Mouse (Mus musculus) liver, adult 2 months (tissue): Measurements from ENCODE around the gene Bcas3. TPM values are rescaled to one million over a fixed set of nuclear protein-coding genes. Genes with fewer than 3 reads are reported as not detected.
"Not testable (repeated sequence)": the region's sequence is repeated elsewhere in the genome, so short reads cannot be mapped to it uniquely, and the experiment has no call there.

ENCODE experiments used
- DNase-seq: peaks from one replicate; pipeline ENCODE4 v3.0.0-alpha.2; 2011; ENCODE audit warnings: low read depth, low spot score; ENCODE audit errors: extremely low read depth
- H3K27ac ChIP-seq: fragments of 200-500 bp; replicated peaks from 2 replicates; pipeline ENCODE4 v1.5.1; 2012; ENCODE audit warnings: low read depth, mild to moderate bottlenecking, control low read depth, inconsistent platforms, low read length; ENCODE audit not compliant: insufficient read depth
- H3K27me3 ChIP-seq: fragments of 200-500 bp; 2 replicates; pipeline ENCODE4 v1.6.1; 2012; ENCODE audit warnings: mild to moderate bottlenecking, moderate library complexity, low read length, inconsistent platforms; ENCODE audit not compliant: control insufficient read depth, insufficient read depth
- H3K36me3 ChIP-seq: fragments of 200-500 bp; 2 replicates; pipeline ENCODE4 v1.6.1; 2012; ENCODE audit warnings: low read length, inconsistent platforms; ENCODE audit not compliant: control insufficient read depth, insufficient read depth
- H3K4me1 ChIP-seq: fragments of 200-500 bp; 2 replicates; pipeline ENCODE4 v1.6.1; 2011; ENCODE audit warnings: low read length; ENCODE audit not compliant: control insufficient read depth, insufficient read depth
- H3K4me3 ChIP-seq: fragments of 200-500 bp; 2 replicates; pipeline ENCODE4 v1.5.1; 2011; ENCODE audit warnings: low read depth, mild to moderate bottlenecking, control low read depth, low read length, moderate library complexity; ENCODE audit not compliant: insufficient read depth
- H3K79me2 ChIP-seq: fragments of 200-500 bp; 2 replicates; pipeline ENCODE4 v1.6.1; 2012; ENCODE audit warnings: inconsistent platforms, mild to moderate bottlenecking, low read length, moderate library complexity; ENCODE audit not compliant: control insufficient read depth, insufficient read depth
- H3K9ac ChIP-seq: fragments of 200-500 bp; 2 replicates; pipeline ENCODE4 v1.6.1; 2012; ENCODE audit warnings: low read depth, mild to moderate bottlenecking, control low read depth, inconsistent platforms, low read length
- CTCF ChIP-seq: fragments of 200-500 bp; IDR thresholded peaks from 2 replicates; pipeline ENCODE4 v1.5.1; 2011; ENCODE audit warnings: low read depth, low read length, control low read depth
- POLR2A ChIP-seq: fragments of 200-500 bp; IDR thresholded peaks from 2 replicates; pipeline ENCODE4 v1.6.1; 2011; ENCODE audit warnings: low read length, control low read depth; ENCODE audit not compliant: insufficient read depth; ENCODE audit errors: extremely low read depth
- WGBS: fragments of 180-500 bp; shearing (Covaris S2); methylation state at CpG from one replicate; pipeline ENCODE4 v1.1.7; 2018; 5-methylcytosine and 5-hydroxymethylcytosine counted together
- polyA plus RNA-seq: library from polyadenylated mRNA; depleted of rRNA; stranded (reverse); fragments of >200 nt; gene quantifications from 2 replicates; pipeline ENCODE4 v1.2.3, GENCODE M21; 2012
- total RNA-seq: library from RNA; depleted of rRNA; stranded (reverse); fragments of >200 nt; gene quantifications from 2 replicates; pipeline ENCODE4 v1.2.3, GENCODE M21; 2014

The Bcas3 gene
- total and polyA plus RNA-seq, 2 experiments = 16.5 to 21.4 TPM

DNA sequence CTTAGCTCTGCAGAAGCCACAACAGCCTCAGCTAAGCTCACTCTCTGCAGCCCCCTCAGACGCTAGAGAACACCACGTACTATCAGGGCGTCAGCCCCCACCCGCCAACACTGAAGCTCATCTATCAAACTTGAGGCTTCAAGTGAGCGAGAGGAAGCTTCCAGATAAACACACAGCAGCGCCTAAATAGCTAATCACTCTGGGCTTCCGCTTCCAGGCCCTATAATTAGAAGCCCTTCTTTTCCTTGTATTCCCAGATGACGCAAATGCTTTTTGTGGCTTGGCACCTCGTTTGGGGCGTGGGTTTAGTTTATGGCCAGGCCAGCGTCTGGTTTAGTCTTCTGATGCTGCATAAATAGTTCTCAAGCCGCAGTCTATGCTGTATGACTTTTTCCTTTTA, 139.3 kb downstream of the Bcas3 start:
- peak overlapping the region; percentile 6; the same call in 1 of the 2 replicates for H3K27ac ChIP-seq
- no peaks in the 10 kb centered on the region for H3K27me3 ChIP-seq
- peaks cover 5% of the 10 kb centered on the region; the same call in 1 of the 2 replicates for H3K36me3 ChIP-seq
- H3K9ac ChIP-seq = no peak overlapping the region
- TF ChIP-seq POLR2A = no peak
- no peak for TF ChIP-seq CTCF
- peak; percentile 49 for DNase-seq
- H3K4me3 ChIP-seq = no peak overlapping the region
- peaks cover 4% of the 10 kb centered on the region; the same call in 1 of the 2 replicates for H3K4me1 ChIP-seq
- no peaks in the 10 kb centered on the region; the same call in 1 of the 2 replicates for H3K79me2 ChIP-seq
- WGBS = 69% methylated on average over 12 of the region's 12 CpGs

DNA sequence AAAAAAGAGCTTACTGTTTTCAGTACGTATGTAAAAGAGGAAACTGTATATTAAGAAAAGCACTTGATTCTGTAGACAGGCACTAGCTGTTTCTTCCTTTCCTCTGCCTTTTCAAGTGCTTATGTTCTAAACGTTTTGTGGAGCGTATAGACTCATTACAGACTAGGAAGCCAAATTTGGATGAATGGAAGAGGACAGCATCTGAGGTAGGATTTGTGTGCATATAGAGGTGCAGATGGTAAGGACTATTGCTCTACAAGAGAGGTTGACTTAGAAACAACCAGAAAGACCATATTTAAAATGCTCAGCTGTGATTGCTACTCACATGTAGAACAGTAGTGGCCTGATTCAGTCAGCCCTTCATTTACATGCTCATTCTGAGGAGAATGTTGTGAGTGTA, 139.7 kb downstream of the Bcas3 start:
- H3K27me3 ChIP-seq = no peaks in the 10 kb centered on the region
- H3K36me3 ChIP-seq = peaks cover 5% of the 10 kb centered on the region; the same call in 1 of the 2 replicates
- H3K4me1 ChIP-seq = peaks cover 4% of the 10 kb centered on the region; the same call in 1 of the 2 replicates
- no peak overlapping the region for H3K4me3 ChIP-seq
- H3K27ac ChIP-seq = no peak overlapping the region
- no peak for DNase-seq
- 77% methylated on average over 3 of the region's 3 CpGs for WGBS
- H3K79me2 ChIP-seq = no peaks in the 10 kb centered on the region; the same call in 1 of the 2 replicates
- no peak overlapping the region for H3K9ac ChIP-seq
- TF ChIP-seq CTCF (no peak), POLR2A (no peak)

DNA sequence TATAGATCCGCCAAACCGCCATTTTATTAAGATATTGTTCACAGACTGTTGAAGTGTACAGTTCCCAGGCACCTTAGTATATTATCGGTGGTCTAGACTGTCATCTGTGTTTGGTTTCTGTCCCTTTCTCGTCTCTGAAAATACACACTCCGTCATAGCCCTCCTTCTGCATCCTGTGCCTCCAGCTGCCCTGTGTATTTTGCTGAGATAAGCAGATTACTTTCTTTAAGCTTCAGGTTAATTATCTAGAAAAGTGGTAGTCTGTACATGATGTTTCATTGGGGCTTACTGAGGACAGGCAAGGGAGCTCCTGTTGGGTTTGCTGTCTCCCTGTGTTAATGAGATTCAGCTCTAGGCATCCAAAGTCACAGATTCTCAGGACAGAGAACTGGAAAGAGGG, 146.6 kb downstream of the Bcas3 start:
- H3K79me2 ChIP-seq = no peaks in the 10 kb centered on the region
- no peaks in the 10 kb centered on the region for H3K4me1 ChIP-seq
- H3K9ac ChIP-seq = no peak overlapping the region
- peaks cover 5% of the 10 kb centered on the region; the same call in 1 of the 2 replicates for H3K36me3 ChIP-seq
- TF ChIP-seq POLR2A (no peak), CTCF (no peak)
- H3K27me3 ChIP-seq = no peaks in the 10 kb centered on the region
- H3K27ac ChIP-seq = no peak overlapping the region
- DNase-seq = no peak
- no peak overlapping the region for H3K4me3 ChIP-seq
- 86% methylated on average over 5 of the region's 5 CpGs for WGBS

DNA sequence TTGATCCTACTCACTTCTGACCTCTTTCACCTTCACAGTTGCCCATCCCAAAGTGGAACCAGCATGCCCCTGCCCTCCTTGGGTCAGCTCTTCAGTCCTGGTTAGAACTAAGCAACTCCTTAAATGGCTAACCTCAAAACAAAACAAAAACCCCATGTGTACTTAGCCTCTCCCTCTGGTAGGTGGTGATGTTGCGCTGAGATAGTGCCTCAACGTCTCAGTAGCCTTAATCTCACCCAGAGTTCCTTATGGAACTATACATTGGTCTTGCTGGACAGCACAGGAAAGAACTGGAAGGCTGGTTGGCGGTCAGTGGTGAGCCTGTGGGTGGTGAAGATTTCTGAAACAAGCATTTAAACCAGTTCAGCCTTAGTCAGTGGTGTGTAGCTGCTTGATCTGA, 149.1 kb downstream of the Bcas3 start:
- Histone ChIP-seq H3K4me1 (no peaks in the 10 kb centered on the region), H3K9ac (no peak overlapping the region), H3K4me3 (no peak overlapping the region), H3K27me3 (no peaks in the 10 kb centered on the region), H3K36me3 (no peaks in the 10 kb centered on the region; the same call in 1 of the 2 replicates), H3K79me2 (no peaks in the 10 kb centered on the region), H3K27ac (no peak overlapping the region)
- no peak for DNase-seq
- WGBS = 71% methylated on average over 3 of the region's 3 CpGs
- TF ChIP-seq POLR2A = no peak
- no peak for TF ChIP-seq CTCF

DNA sequence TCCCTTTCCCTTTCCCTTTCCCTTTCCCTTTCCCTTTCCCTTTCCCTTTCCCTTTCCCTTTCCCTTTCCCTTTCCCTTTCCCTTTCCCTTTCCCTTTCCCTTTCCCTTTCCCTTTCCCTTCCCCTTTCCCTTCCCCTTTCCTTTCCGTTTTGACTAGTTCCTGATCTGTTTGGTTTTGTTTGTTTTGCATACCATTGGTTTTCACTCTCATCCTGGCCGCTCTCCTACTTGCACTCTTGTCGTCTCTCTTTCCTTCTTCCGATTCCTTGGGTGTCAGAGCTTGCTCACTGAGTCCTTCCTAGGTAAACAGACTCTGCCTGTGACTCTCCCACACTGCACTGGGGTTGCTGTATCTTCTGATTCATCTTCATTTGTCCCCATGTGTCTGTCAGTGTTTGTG, 151.8 kb downstream of the Bcas3 start:
- 60% methylated on average over 4 of the region's 4 CpGs for WGBS
- H3K9ac ChIP-seq, H3K4me1 ChIP-seq, H3K79me2 ChIP-seq, H3K4me3 ChIP-seq, H3K36me3 ChIP-seq, H3K27me3 ChIP-seq, H3K27ac ChIP-seq, DNase-seq: not testable (repeated sequence)

DNA sequence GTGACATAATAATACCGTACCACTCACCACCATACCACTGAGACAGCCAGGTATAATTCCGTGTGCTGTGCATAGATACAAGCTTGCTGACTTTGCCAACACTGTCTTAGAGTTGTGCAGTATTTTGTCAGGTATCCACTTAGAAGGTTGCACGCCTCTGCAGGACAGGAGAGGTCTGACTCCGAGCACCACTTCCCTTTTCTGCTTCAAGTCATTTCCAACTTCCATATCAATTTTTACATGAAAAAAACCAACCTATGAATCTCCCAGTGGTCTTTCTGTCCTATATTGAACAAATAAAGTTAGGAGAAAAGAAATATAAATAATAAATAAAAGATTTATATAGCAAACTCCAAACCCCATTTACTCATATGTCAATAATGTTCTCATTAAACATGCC, 152.8 kb downstream of the Bcas3 start:
- no peak overlapping the region for H3K9ac ChIP-seq
- H3K79me2 ChIP-seq = no peaks in the 10 kb centered on the region
- 94% methylated on average over 4 of the region's 4 CpGs for WGBS
- no peaks in the 10 kb centered on the region; the same call in 1 of the 2 replicates for H3K36me3 ChIP-seq
- no peak for DNase-seq
- H3K4me1 ChIP-seq = no peaks in the 10 kb centered on the region
- no peak overlapping the region for H3K4me3 ChIP-seq
- no peaks in the 10 kb centered on the region for H3K27me3 ChIP-seq
- TF ChIP-seq CTCF = no peak
- no peak for TF ChIP-seq POLR2A
- H3K27ac ChIP-seq = no peak overlapping the region
